Mouse (Mus musculus): ENCODE measurements around the gene Zmat3. TPM values are rescaled to one million over a fixed set of nuclear protein-coding genes. Genes with fewer than 3 reads are reported as not detected.

Gene Zmat3
- polyA plus RNA-seq, 1 experiment from 2014 or later, result 0.51 TPM

- H3K27me3 ChIP-seq, result no peaks in the 10 kb centered on the region
- H3K27ac ChIP-seq, result peak overlapping the region; percentile 95; the same call in 1 of the 2 replicates
- no peak for ATAC-seq (ENCODE audit: low read depth)
- no peak for DNase-seq
- peaks cover 48% of the 10 kb centered on the region for H3K4me1 ChIP-seq (replicated peaks)
- no peaks in the 10 kb centered on the region for H3K9me3 ChIP-seq (replicated peaks)
- H3K9ac ChIP-seq, result peak overlapping the region; percentile 93
- H3K36me3 ChIP-seq, result no peaks in the 10 kb centered on the region
- 3% methylated on average over 7 of the region's 7 CpGs for WGBS (ENCODE audit: insufficient replicate concordance)
- peak overlapping the region; percentile 93 for H3K4me3 ChIP-seq (replicated peaks)
- peak overlapping the region; percentile 91 for H3K4me2 ChIP-seq
Measured at GRCm38 (mm10) chr3:32398175-32398538, 32.3 kb upstream of the Zmat3 start.

DNA sequence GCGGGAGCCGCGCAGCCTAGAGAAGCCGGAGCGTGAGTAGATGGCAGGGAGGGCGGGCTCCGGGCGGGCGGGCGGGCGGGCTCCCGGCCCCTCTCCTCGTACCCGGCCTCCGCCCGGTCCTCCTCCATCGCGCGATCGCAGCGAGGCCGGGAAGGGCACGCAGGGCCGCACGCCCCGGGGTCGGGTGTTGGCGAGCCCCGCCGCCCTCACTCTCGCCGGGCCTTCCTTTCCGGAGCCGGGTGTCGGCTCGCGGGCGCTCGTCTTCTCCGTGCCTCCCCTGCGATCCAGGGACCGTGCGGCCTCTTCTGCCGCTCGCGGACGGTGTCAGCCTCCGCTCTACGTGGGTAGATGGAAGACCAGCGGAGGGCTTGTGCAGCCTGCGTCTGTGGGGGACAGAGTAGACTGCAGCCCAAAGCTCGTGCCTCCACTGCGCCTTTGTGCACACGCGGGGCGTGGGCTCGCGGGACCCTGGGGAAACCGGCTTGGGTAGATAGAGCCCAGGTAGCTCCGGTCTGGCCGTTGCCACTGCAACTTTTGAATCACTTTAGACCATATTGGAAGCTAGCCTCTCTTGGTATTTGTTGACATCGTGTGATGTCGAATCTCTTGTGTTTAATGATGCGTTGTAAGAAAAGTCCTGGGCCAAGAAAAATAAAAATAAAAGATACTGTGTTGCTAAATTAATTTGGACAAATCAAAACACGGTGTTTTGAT is 31.8 kb upstream of the Zmat3 start, which contains the start of gene Pik3ca:
Gene Pik3ca, plus strand, starts transcription at position 211 of the 714 bp plus-strand sequence.
- under 1% methylated on average over 55 of the region's 65 CpGs for WGBS (ENCODE audit: insufficient replicate concordance)
- peak within 1 kb of the TSS; percentile 95 for H3K27ac ChIP-seq
- peaks cover 47% of the 10 kb centered on the region for H3K4me1 ChIP-seq (replicated peaks)
- H3K9me3 ChIP-seq (replicated peaks), result no peaks in the 10 kb centered on the region
- H3K36me3 ChIP-seq, result no peaks in the 10 kb centered on the region
- no peaks in the 10 kb centered on the region for H3K27me3 ChIP-seq
- H3K4me2 ChIP-seq, result peak within 1 kb of the TSS; percentile 91
- DNase-seq (peak; percentile 52), ATAC-seq (ENCODE audit: low read depth) (peak; percentile 67)
- H3K9ac ChIP-seq, result peak within 1 kb of the TSS; percentile 93
- H3K4me3 ChIP-seq (replicated peaks), result peak within 1 kb of the TSS; percentile 93

GRCm38 (mm10) chr3:32396794-32397460 is 31.1 kb upstream of the Zmat3 start:
- Histone ChIP-seq H3K27me3 (no peaks in the 10 kb centered on the region), H3K4me2 (peak overlapping the region; percentile 91), H3K27ac (peak overlapping the region; percentile 95), H3K9me3 (replicated peaks) (no peaks in the 10 kb centered on the region), H3K4me1 (replicated peaks) (peaks cover 47% of the 10 kb centered on the region), H3K9ac (peak overlapping the region; percentile 93), H3K4me3 (replicated peaks) (peak overlapping the region; percentile 93), H3K36me3 (no peaks in the 10 kb centered on the region)
- under 1% methylated on average over 53 of the region's 77 CpGs for WGBS (ENCODE audit: insufficient replicate concordance)
- peak; percentile 95 for DNase-seq
- ATAC-seq (ENCODE audit: low read depth), result peak; percentile 96

DNA sequence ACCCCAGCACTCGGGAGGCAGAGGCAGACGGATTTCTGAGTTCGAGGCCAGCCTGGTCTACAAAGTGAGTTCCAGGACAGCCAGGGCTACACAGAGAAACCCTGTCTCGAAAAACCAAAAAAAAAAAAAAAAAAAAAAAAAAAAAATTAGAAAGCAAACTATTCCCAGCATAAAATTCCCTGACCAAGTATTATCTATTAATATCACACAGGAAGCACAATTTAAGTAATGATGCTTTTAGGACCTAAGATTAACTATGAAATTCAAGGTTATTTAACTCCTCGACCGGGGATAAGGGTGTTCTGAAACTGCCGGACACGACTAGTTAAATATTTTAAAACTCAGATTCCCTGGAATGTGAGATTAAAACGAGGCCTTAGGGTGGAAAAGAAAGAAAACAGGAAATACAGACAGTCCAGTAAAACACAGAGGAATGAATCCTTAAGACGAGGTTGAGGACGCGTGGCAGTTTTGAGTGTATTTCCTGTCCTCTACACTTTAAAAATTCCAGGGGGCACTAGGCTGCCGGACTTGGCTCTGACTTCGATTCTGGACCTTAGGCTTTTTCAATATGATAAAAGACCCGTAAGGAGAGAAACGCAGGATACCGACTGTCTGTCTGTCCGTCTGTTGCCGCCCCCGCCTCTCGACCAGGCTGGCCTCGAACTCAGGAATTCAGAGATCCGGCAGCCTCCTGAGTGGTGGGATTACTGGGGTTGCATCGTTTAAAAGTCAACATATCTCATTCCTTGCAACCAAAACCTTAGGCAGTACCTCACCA is 30.1 kb upstream of the Zmat3 start:
- H3K4me1 ChIP-seq (replicated peaks), result peaks cover 39% of the 10 kb centered on the region
- H3K4me2 ChIP-seq, result peak overlapping the region; percentile 91
- H3K27ac ChIP-seq, result peak overlapping the region; percentile 95
- no peaks in the 10 kb centered on the region for H3K36me3 ChIP-seq
- peak overlapping the region; percentile 93 for H3K4me3 ChIP-seq (replicated peaks)
- H3K27me3 ChIP-seq, result no peaks in the 10 kb centered on the region
- WGBS (ENCODE audit: insufficient replicate concordance), result 12% methylated on average over 24 of the region's 24 CpGs
- peak overlapping the region; percentile 93 for H3K9ac ChIP-seq
- peak; percentile 33 for DNase-seq
- ATAC-seq (ENCODE audit: low read depth), result no peak
- H3K9me3 ChIP-seq (replicated peaks), result no peaks in the 10 kb centered on the region

DNA sequence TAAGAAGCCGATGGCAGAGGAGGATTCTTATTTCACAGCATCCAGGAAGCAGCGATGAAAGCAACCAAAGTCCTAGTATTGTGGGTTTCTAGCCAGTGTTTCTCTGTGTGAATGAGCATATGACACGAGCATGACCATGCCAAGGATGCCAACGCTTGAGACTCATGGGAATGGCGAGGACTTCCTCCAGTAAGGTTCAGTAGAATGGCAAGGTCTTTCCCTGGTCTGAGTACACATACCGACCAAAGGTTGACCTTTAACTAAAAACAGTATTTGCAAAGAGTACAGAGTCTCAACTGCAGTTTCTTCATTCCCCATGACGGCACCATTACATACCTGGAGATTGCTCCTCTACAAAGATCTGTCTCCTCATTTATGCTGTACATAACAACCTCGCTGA is 28.2 kb upstream of the Zmat3 start:
- Histone ChIP-seq H3K4me1 (replicated peaks) (peaks cover 23% of the 10 kb centered on the region), H3K27me3 (no peaks in the 10 kb centered on the region), H3K27ac (0 out of 2 replicates have a peak overlapping the region, but pooled peaks have one; percentile 1), H3K4me2 (no peak overlapping the region), H3K36me3 (no peaks in the 10 kb centered on the region), H3K9ac (no peak overlapping the region), H3K9me3 (replicated peaks) (no peaks in the 10 kb centered on the region), H3K4me3 (replicated peaks) (no peak overlapping the region)
- ATAC-seq (ENCODE audit: low read depth), result no peak
- 74% methylated on average over 8 of the region's 8 CpGs for WGBS (ENCODE audit: insufficient replicate concordance)
- no peak for DNase-seq

DNA sequence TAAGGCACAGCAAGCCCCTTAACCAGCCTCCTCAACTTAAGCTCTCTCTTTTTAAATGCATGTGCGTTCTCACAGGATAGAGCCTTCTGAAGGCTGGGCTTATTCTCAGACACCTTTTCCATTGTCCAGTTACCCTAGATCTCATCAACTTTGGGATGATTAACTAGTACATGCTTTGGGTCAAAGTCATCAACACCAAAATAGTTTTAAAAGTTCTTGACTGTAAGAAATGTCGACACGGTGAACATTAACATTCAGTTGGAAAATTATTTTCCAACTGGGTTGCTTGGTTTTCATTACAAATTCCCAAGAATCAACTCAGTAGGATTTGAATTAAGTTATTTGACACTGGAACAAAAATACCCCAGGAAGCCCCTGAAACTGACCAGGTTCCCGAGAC is 27.0 kb upstream of the Zmat3 start:
- ATAC-seq (ENCODE audit: low read depth), result no peak
- 78% methylated on average over 4 of the region's 4 CpGs for WGBS (ENCODE audit: insufficient replicate concordance)
- H3K36me3 ChIP-seq, result no peaks in the 10 kb centered on the region

GRCm38 (mm10) chr3:32381556-32381955 is 15.7 kb upstream of the Zmat3 start:
- H3K27me3 ChIP-seq, result no peaks in the 10 kb centered on the region
- no peak overlapping the region for H3K27ac ChIP-seq
- H3K4me3 ChIP-seq (replicated peaks), result no peak overlapping the region
- H3K9ac ChIP-seq, result no peak overlapping the region
- no peak overlapping the region for H3K4me2 ChIP-seq
- no peaks in the 10 kb centered on the region for H3K9me3 ChIP-seq (replicated peaks)
- WGBS (ENCODE audit: insufficient replicate concordance), result 38% methylated on average over 3 of the region's 3 CpGs
- H3K36me3 ChIP-seq, result no peaks in the 10 kb centered on the region
- H3K4me1 ChIP-seq (replicated peaks), result peaks cover 12% of the 10 kb centered on the region; the same call in 1 of the 2 replicates
- ATAC-seq (ENCODE audit: low read depth) (peak; percentile 41; the same call in 1 of the 2 replicates), DNase-seq (no peak)

More for the DNA sequence above, 27.0 kb upstream of the Zmat3 start:
- Histone ChIP-seq H3K4me2 (no peak overlapping the region), H3K9ac (no peak overlapping the region), H3K4me1 (replicated peaks) (peaks cover 11% of the 10 kb centered on the region), H3K4me3 (replicated peaks) (no peak overlapping the region), H3K27ac (no peak overlapping the region), H3K27me3 (no peaks in the 10 kb centered on the region), H3K9me3 (replicated peaks) (no peaks in the 10 kb centered on the region)
- DNase-seq, result no peak

DNA sequence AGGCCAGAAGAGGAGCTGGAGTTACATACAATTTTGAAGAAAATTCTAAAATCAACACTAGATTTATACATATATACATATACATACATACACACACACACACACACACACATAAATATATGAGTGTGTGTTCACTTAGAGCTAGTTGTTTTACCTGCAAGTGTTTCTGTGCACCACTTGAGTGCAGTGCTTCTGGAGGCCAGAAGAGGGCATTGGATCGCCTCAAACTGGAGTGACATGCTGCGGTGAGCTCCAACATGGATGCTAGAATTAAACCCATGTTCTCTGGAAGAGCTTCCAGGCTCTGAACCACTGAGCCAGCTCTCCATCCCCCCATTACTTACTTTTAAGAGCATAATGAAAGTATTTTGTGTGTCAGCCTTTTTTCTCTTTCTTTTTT is 14.1 kb upstream of the Zmat3 start:
- Histone ChIP-seq H3K9me3 (replicated peaks) (no peaks in the 10 kb centered on the region), H3K4me3 (replicated peaks) (no peak overlapping the region), H3K27ac (no peak overlapping the region), H3K4me1 (replicated peaks) (peaks cover 12% of the 10 kb centered on the region; the same call in 1 of the 2 replicates), H3K9ac (no peak overlapping the region), H3K36me3 (no peaks in the 10 kb centered on the region), H3K4me2 (no peak overlapping the region), H3K27me3 (no peaks in the 10 kb centered on the region)
- DNase-seq (no peak), ATAC-seq (ENCODE audit: low read depth) (no peak)
- WGBS (ENCODE audit: insufficient replicate concordance), result 22% methylated on average over 2 of the region's 2 CpGs

- H3K4me3 ChIP-seq (replicated peaks), result no peak overlapping the region
- H3K27ac ChIP-seq, result no peak overlapping the region
- no peaks in the 10 kb centered on the region for H3K36me3 ChIP-seq
- H3K9ac ChIP-seq, result no peak overlapping the region
- H3K4me2 ChIP-seq, result no peak overlapping the region
- ATAC-seq (ENCODE audit: low read depth) (no peak), DNase-seq (no peak)
- H3K27me3 ChIP-seq, result no peaks in the 10 kb centered on the region
- no peaks in the 10 kb centered on the region for H3K9me3 ChIP-seq (replicated peaks)
- WGBS (ENCODE audit: insufficient replicate concordance), result 81% methylated on average over 6 of the region's 6 CpGs
- H3K4me1 ChIP-seq (replicated peaks), result no peaks in the 10 kb centered on the region
Measured at GRCm38 (mm10) chr3:32373236-32373635, 7.4 kb upstream of the Zmat3 start.

GRCm38 (mm10) chr3:32372470-32372869 is 6.7 kb upstream of the Zmat3 start:
- Histone ChIP-seq H3K27me3 (peaks cover 3% of the 10 kb centered on the region), H3K36me3 (no peaks in the 10 kb centered on the region), H3K27ac (no peak overlapping the region), H3K9ac (no peak overlapping the region), H3K9me3 (replicated peaks) (no peaks in the 10 kb centered on the region), H3K4me3 (replicated peaks) (no peak overlapping the region), H3K4me1 (replicated peaks) (no peaks in the 10 kb centered on the region), H3K4me2 (no peak overlapping the region)
- 74% methylated on average over 8 of the region's 8 CpGs for WGBS (ENCODE audit: insufficient replicate concordance)
- ATAC-seq (ENCODE audit: low read depth), result no peak
- no peak for DNase-seq

GRCm38 (mm10) chr3:32371957-32372356 is 6.1 kb upstream of the Zmat3 start:
- Histone ChIP-seq H3K9me3 (replicated peaks) (no peaks in the 10 kb centered on the region), H3K27ac (no peak overlapping the region), H3K4me3 (replicated peaks) (no peak overlapping the region), H3K36me3 (no peaks in the 10 kb centered on the region), H3K4me2 (no peak overlapping the region), H3K9ac (no peak overlapping the region), H3K27me3 (peaks cover 6% of the 10 kb centered on the region), H3K4me1 (replicated peaks) (no peaks in the 10 kb centered on the region)
- no peak for ATAC-seq (ENCODE audit: low read depth)
- no peak for DNase-seq
- 48% methylated on average over 7 of the region's 7 CpGs for WGBS (ENCODE audit: insufficient replicate concordance)

Measured in liver, embryonic 13.5 days (tissue).